In the genomic region with DNA sequence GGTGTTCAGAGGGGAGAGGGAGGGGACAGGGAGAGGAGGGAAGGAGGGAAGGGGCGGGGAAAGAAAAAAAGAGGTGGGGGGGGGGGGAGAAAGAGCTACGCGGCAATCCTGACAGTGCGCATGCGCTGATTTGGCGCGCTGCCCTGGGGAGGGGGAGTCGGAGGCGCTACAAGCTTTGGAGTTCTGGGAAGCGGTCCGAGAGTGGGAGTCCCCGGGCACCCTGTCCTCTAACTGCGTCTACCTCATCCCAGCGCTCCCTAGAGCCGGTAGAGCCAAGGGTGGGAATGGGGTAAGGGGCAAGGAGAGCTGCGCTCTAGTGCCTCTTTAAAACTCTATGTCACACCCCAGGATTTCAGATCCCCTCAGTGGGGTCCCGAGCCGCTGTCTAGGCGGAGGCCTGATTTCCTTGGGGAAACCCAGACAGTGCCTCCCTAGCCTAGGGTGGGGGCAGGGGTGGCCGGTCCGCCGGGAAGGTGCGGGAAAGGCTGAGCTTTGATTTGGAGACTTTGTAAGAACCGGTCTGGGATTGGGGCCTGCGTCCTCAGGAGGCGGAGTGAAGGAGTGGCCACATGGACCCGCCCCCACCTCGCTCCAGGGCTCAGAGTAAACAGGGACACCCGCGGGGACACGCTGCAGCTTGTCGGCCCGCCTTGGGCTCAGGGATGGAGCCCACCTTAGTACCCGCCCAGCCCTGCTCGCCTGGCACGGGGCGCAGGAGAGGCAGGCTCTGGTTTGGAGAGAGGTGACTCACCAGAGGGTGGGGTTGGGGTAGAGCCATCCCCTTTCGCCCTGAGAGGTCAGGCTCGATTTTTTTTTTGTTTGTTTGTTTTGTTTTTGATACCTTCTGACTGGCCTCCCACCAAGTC, we compare ENCODE assay signal across 8 mouse cellular contexts. TPM values are rescaled to one million over a fixed set of nuclear protein-coding genes. Genes with fewer than 3 reads are reported as not detected.
A peak's percentile ranks its signal among the peaks of the same experiment; 100 is the strongest.
DNase-seq lines count a peak whose midpoint lies in the region; ATAC-seq and TF ChIP-seq lines count a peak whose summit lies in the region.

No protein-coding gene starts in this region.

- peaks cover 39% of the 10 kb centered on the region for H3K79me3 ChIP-seq in C2C12 (ENCODE audit: low read depth)

- H3K36me3 ChIP-seq in C2C12 (ENCODE audit: control insufficient read depth, insufficient read depth), result peaks cover 12% of the 10 kb centered on the region
- no peaks in the 10 kb centered on the region for H3K36me3 ChIP-seq in heart, embryonic 14.5 days (ENCODE audit: control insufficient read depth, insufficient read depth, low read length)
- H3K36me3 ChIP-seq in liver, embryonic 15.5 days (replicated peaks), result no peaks in the 10 kb centered on the region
- no peaks in the 10 kb centered on the region for H3K36me3 ChIP-seq in neural tube, embryonic 12.5 days

- peak overlapping the region; percentile 82 for H3K4me3 ChIP-seq in C2C12 (ENCODE audit: insufficient read depth, poor library complexity, severe bottlenecking)
- H3K4me3 ChIP-seq in heart, embryonic 14.5 days (ENCODE audit: control insufficient read depth in 1 of 2, insufficient read depth in 1 of 2, low read depth in 1 of 2, low read length in 2 of 2), result peak overlapping the region; percentile 72 to 73
- peak overlapping the region; percentile 57 for H3K4me3 ChIP-seq in liver, embryonic 15.5 days (replicated peaks)
- H3K4me3 ChIP-seq in neural tube, embryonic 12.5 days, result peak overlapping the region; percentile 82

- peaks cover 17 to 32% of the 10 kb centered on the region in 2 experiments for H3K4me1 ChIP-seq in heart, embryonic 14.5 days (ENCODE audit: control insufficient read depth in 2 of 2, insufficient read depth in 2 of 2, low read length in 2 of 2)
- peaks cover 25% of the 10 kb centered on the region for H3K4me1 ChIP-seq in liver, embryonic 15.5 days (replicated peaks)
- peaks cover 42% of the 10 kb centered on the region for H3K4me1 ChIP-seq in neural tube, embryonic 12.5 days

- ATAC-seq in heart, embryonic 14.5 days (ENCODE audit: insufficient number of reproducible peaks, insufficient read depth, low FRiP score, low read depth), result peak; percentile 87
- ATAC-seq in liver, embryonic 15.5 days (ENCODE audit: insufficient read depth), result peak; percentile 75
- peak; percentile 84 for ATAC-seq in neural tube, embryonic 12.5 days (ENCODE audit: low FRiP score, low read depth)

- H3K27me3 ChIP-seq in C2C12 (ENCODE audit: control insufficient read depth, insufficient read depth, insufficient read length), result no peaks in the 10 kb centered on the region
- H3K27me3 ChIP-seq in heart, embryonic 14.5 days (ENCODE audit: control insufficient read depth, insufficient read depth, low read length), result peaks cover 2% of the 10 kb centered on the region; the same call in 1 of the 2 replicates
- peaks cover 63% of the 10 kb centered on the region for H3K27me3 ChIP-seq in liver, embryonic 15.5 days
- no peaks in the 10 kb centered on the region for H3K27me3 ChIP-seq in neural tube, embryonic 12.5 days (replicated peaks)

- peak overlapping the region; percentile 75 for H3ac ChIP-seq in C2C12 (ENCODE audit: control insufficient read depth, insufficient read length, low read depth)

- H3K79me2 ChIP-seq in C2C12 (ENCODE audit: control insufficient read depth, insufficient read depth), result peaks cover 44% of the 10 kb centered on the region

- no peak for TF ChIP-seq CTCF in C2C12 (IDR thresholded peaks at IDR 0.05; ENCODE audit: control insufficient read depth, insufficient read depth, insufficient read length)
- TF ChIP-seq CTCF in brain, embryonic 14.5 days (IDR thresholded peaks at IDR 0.05; ENCODE audit: borderline replicate concordance, extremely low read depth, insufficient read depth, insufficient read length), result no peak

- peak overlapping the region; percentile 84 for H3K9ac ChIP-seq in heart, embryonic 14.5 days (ENCODE audit: low read length)
- peak overlapping the region; percentile 37; the same call in 1 of the 2 replicates for H3K9ac ChIP-seq in liver, embryonic 15.5 days
- H3K9ac ChIP-seq in neural tube, embryonic 12.5 days, result peak overlapping the region; percentile 88

- H3K27ac ChIP-seq in heart, embryonic 14.5 days (replicated peaks in 1 of 2; ENCODE audit: control insufficient read depth in 1 of 2, insufficient read depth in 1 of 2, low read depth in 2 of 2, low read length in 2 of 2), result peak overlapping the region; percentile 96 to 97
- peak overlapping the region; percentile 89 for H3K27ac ChIP-seq in liver, embryonic 15.5 days (replicated peaks)
- H3K27ac ChIP-seq in neural tube, embryonic 12.5 days, result peak overlapping the region; percentile 86

- peaks cover 9% of the 10 kb centered on the region for H3K9me3 ChIP-seq in heart, embryonic 14.5 days (ENCODE audit: control insufficient read depth, low read length)
- H3K9me3 ChIP-seq in liver, embryonic 15.5 days (replicated peaks), result no peaks in the 10 kb centered on the region
- H3K9me3 ChIP-seq in neural tube, embryonic 12.5 days, result no peaks in the 10 kb centered on the region

- TF ChIP-seq POLR2A in brain, embryonic 14.5 days (IDR thresholded peaks at IDR 0.05; ENCODE audit: borderline replicate concordance, extremely low read depth, insufficient read depth, insufficient read length, poor library complexity, severe bottlenecking), result peak; percentile 30; the same call in 1 of the 2 replicates

- WGBS in heart, embryonic 14.5 days, result under 1% methylated on average over 32 of the region's 39 CpGs
- under 1% methylated on average over 33 of the region's 39 CpGs for WGBS in liver, embryonic 15.5 days (ENCODE audit: insufficient replicate concordance)
- under 1% methylated on average over 35 of the region's 39 CpGs for WGBS in neural tube, embryonic 12.5 days

- peak; percentile 96 for DNase-seq in brain, embryonic 14.5 days (ENCODE audit: low read depth)
- DNase-seq in fibroblast of lung, adult 2 months (ENCODE audit: low read depth), result peak; percentile 95
- peak; percentile 93 to 96 for DNase-seq in kidney, postnatal 25 days
- DNase-seq in thymus, adult 18-20 months, result peak; percentile 56 to 66

- H3K4me2 ChIP-seq in heart, embryonic 14.5 days (ENCODE audit: low read length), result peak overlapping the region; percentile 98
- peak overlapping the region; percentile 72 for H3K4me2 ChIP-seq in liver, embryonic 15.5 days
- peak overlapping the region; percentile 76 for H3K4me2 ChIP-seq in neural tube, embryonic 12.5 days (replicated peaks)

TF ChIP-seq in C2C12, 6 proteins besides CTCF, POLR2A, EP300 and RAD21:
- no peak for TF ChIP-seq MYOG (IDR thresholded peaks at IDR 0.05; ENCODE audit: control insufficient read depth, extremely low read depth, insufficient read length)
- TF ChIP-seq FOSL1 (IDR thresholded peaks at IDR 0.05; ENCODE audit: insufficient read depth, low read length, poor library complexity, severe bottlenecking), result peak; percentile 59
- TF ChIP-seq MAX (IDR thresholded peaks at IDR 0.05), result peak; percentile 95
- TF ChIP-seq USF1 (IDR thresholded peaks at IDR 0.05; ENCODE audit: low read depth), result no peak
- TF ChIP-seq CEBPB (IDR thresholded peaks at IDR 0.05; ENCODE audit: low read depth), result no peak
- TF ChIP-seq MYOD1 (IDR thresholded peaks at IDR 0.05; ENCODE audit: control insufficient read depth, insufficient read length, low read depth), result no peak
TF ChIP-seq in C2C12: peak in this region for 2.

RNA-seq across cellular contexts. Expression of a gene that starts 0.5 kb away (rescaled TPM):
- polyA plus RNA-seq in C2C12 (2012; fragmentation: generic; extraction: Trizol), result 190 TPM
- polyA plus RNA-seq in brain, embryonic 14.5 days (2012; rRNA removed), result 155 and 269 TPM in 2 replicates
- 29.4 and 31.2 TPM in 2 replicates for polyA plus RNA-seq in heart, embryonic 14.5 days (2014; fragmentation: Nextera tagmentation; extraction: Ambion mirVana)
- 23.2 and 31.1 TPM in 2 replicates for polyA plus RNA-seq in liver, embryonic 15.5 days (2015; fragmentation: Nextera tagmentation; extraction: Ambion mirVana)
- polyA plus RNA-seq in neural tube, embryonic 12.5 days (2016; fragmentation: Nextera tagmentation; extraction: Ambion mirVana), result 85.7 and 96.0 TPM in 2 replicates

RNA-seq across cellular contexts. Expression of a gene that starts 21.4 kb away (rescaled TPM):
- 0.26 TPM for polyA plus RNA-seq in C2C12 (2012; fragmentation: generic; extraction: Trizol)
- polyA plus RNA-seq in brain, embryonic 14.5 days (2012; rRNA removed), result 5.7 and 7.4 TPM in 2 replicates
- polyA plus RNA-seq in heart, embryonic 14.5 days (2014; fragmentation: Nextera tagmentation; extraction: Ambion mirVana), result 25.2 and 25.7 TPM in 2 replicates
- 14.3 and 15.6 TPM in 2 replicates for polyA plus RNA-seq in liver, embryonic 15.5 days (2015; fragmentation: Nextera tagmentation; extraction: Ambion mirVana)
- 7.2 and 7.5 TPM in 2 replicates for polyA plus RNA-seq in neural tube, embryonic 12.5 days (2016; fragmentation: Nextera tagmentation; extraction: Ambion mirVana)

RNA-seq across cellular contexts. Expression of a gene that starts 45.3 kb away (rescaled TPM):
- 6.8 TPM for polyA plus RNA-seq in C2C12 (2012; fragmentation: generic; extraction: Trizol)
- polyA plus RNA-seq in brain, embryonic 14.5 days (2012; rRNA removed), result 6.4 and 10.7 TPM in 2 replicates
- 8.8 and 11.8 TPM in 2 replicates for polyA plus RNA-seq in heart, embryonic 14.5 days (2014; fragmentation: Nextera tagmentation; extraction: Ambion mirVana)
- 5.3 and 5.7 TPM in 2 replicates for polyA plus RNA-seq in liver, embryonic 15.5 days (2015; fragmentation: Nextera tagmentation; extraction: Ambion mirVana)
- polyA plus RNA-seq in neural tube, embryonic 12.5 days (2016; fragmentation: Nextera tagmentation; extraction: Ambion mirVana), result 7.2 and 8.0 TPM in 2 replicates

RNA-seq across cellular contexts. Expression of a gene that starts 46.9 kb away (rescaled TPM):
- 108 TPM for polyA plus RNA-seq in C2C12 (2012; fragmentation: generic; extraction: Trizol)
- 7.4 and 8.0 TPM in 2 replicates for polyA plus RNA-seq in brain, embryonic 14.5 days (2012; rRNA removed)
- polyA plus RNA-seq in heart, embryonic 14.5 days (2014; fragmentation: Nextera tagmentation; extraction: Ambion mirVana), result 6.4 and 9.0 TPM in 2 replicates
- 2.9 and 3.5 TPM in 2 replicates for polyA plus RNA-seq in liver, embryonic 15.5 days (2015; fragmentation: Nextera tagmentation; extraction: Ambion mirVana)
- 5.6 and 6.9 TPM in 2 replicates for polyA plus RNA-seq in neural tube, embryonic 12.5 days (2016; fragmentation: Nextera tagmentation; extraction: Ambion mirVana)

Comparison
In these comparisons a context has a peak if more than half of its experiments do, and no peak if none do; other contexts are left out.
1. Peak in every context shown above with its lines: DNase-seq, ATAC-seq, H3K4me3 ChIP-seq and H3K27ac ChIP-seq.
2. H3K9ac ChIP-seq: peak in every context shown above with its lines; median percentile 88 in neural tube, embryonic 12.5 days; 84 in heart, embryonic 14.5 days; 37 in liver, embryonic 15.5 days.